ENCODE assay signal across 20 mouse cellular contexts in genomic region chr13:99937741-99938140, GRCm38 (mm10). TPM values are rescaled to one million over a fixed set of nuclear protein-coding genes. Genes with fewer than 3 reads are reported as not detected.
A peak's percentile ranks its signal among the peaks of the same experiment; 100 is the strongest.
DNase-seq lines count a peak whose midpoint lies in the region; ATAC-seq and TF ChIP-seq lines count a peak whose summit lies in the region.
"Had no signal": no experiment of that assay in that cellular context is flagged by ENCODE, and none has a peak within 500 bp of the region (broad histone marks: within the 10 kb centered on the region; RNA-seq: fewer than 3 reads in every experiment).

No protein-coding gene starts in this region.

- no peaks in the 10 kb centered on the region for H3K9me3 ChIP-seq in midbrain, embryonic 12.5 days
- no peaks in the 10 kb centered on the region for H3K9me3 ChIP-seq in midbrain, embryonic 11.5 days (ENCODE audit: control insufficient read depth, low read length)
- no peaks in the 10 kb centered on the region for H3K9me3 ChIP-seq in hindbrain, embryonic 14.5 days (ENCODE audit: control insufficient read depth, low read length)
- H3K9me3 ChIP-seq: embryonic facial prominence, embryonic 15.5 days; G1E; limb, embryonic 12.5 days; liver, embryonic 13.5 days had no signal

- no peaks in the 10 kb centered on the region for H3K36me3 ChIP-seq in midbrain, embryonic 12.5 days
- no peaks in the 10 kb centered on the region for H3K36me3 ChIP-seq in midbrain, embryonic 11.5 days (ENCODE audit: control insufficient read depth, insufficient read depth, low read length)
- no peaks in the 10 kb centered on the region for H3K36me3 ChIP-seq in hindbrain, embryonic 14.5 days (replicated peaks; ENCODE audit: control insufficient read depth, insufficient read depth)
- H3K36me3 ChIP-seq: embryonic facial prominence, embryonic 15.5 days; G1E; limb, embryonic 12.5 days; liver, embryonic 13.5 days had no signal

- peaks cover 21% of the 10 kb centered on the region for H3K4me1 ChIP-seq in midbrain, embryonic 12.5 days
- H3K4me1 ChIP-seq in midbrain, embryonic 11.5 days (ENCODE audit: control insufficient read depth, insufficient read depth, low read length): 0 out of 2 replicates have a peak, but pooled peaks cover 2% of the 10 kb centered on the region
- H3K4me1 ChIP-seq in hindbrain, embryonic 14.5 days (replicated peaks; ENCODE audit: control insufficient read depth, insufficient read depth, low read length): peaks cover 21% of the 10 kb centered on the region
- H3K4me1 ChIP-seq in lung, adult 2 months (ENCODE audit: control insufficient read depth, insufficient read depth, low read length): no peaks in the 10 kb centered on the region
- H3K4me1 ChIP-seq: embryonic facial prominence, embryonic 15.5 days; liver, embryonic 13.5 days had no signal

- no peak for DNase-seq in midbrain, embryonic 11.5 days (ENCODE audit: low spot score, missing footprints)
- peak; percentile 93 for DNase-seq in Muller cell, postnatal 12 days (ENCODE audit: inconsistent ontology term)
- DNase-seq in brain, embryonic 14.5 days (ENCODE audit: low read depth): peak; percentile 93
- DNase-seq in hindbrain, embryonic 14.5 days (ENCODE audit: low spot score): peak; percentile 51
- no peak for DNase-seq in embryo, embryonic 10.5 days (ENCODE audit: low spot score)
- DNase-seq in lung, adult 2 months: no peak
- DNase-seq: adrenal gland, postnatal 10 days; cerebellum, adult 11-12 months; gastrocnemius, postnatal 10 days; kidney, adult 2 months; kidney, postnatal 25 days; liver, embryonic 13.5 days; thymus, postnatal 36 days had no signal

- H3K4me2 ChIP-seq in midbrain, embryonic 12.5 days (replicated peaks): no peak overlapping the region
- no peak overlapping the region for H3K4me2 ChIP-seq in midbrain, embryonic 11.5 days
- no peak overlapping the region for H3K4me2 ChIP-seq in hindbrain, embryonic 14.5 days (replicated peaks)
- H3K4me2 ChIP-seq: embryonic facial prominence, embryonic 15.5 days; limb, embryonic 12.5 days; liver, embryonic 13.5 days had no signal

- TF ChIP-seq CTCF in brain, embryonic 14.5 days (IDR thresholded peaks at IDR 0.05; ENCODE audit: borderline replicate concordance, extremely low read depth, insufficient read depth, insufficient read length): no peak
- TF ChIP-seq CTCF in lung, adult 2 months (IDR thresholded peaks at IDR 0.05; ENCODE audit: insufficient read depth, low read length): no peak

- no peak overlapping the region for H3K4me3 ChIP-seq in midbrain, embryonic 12.5 days
- H3K4me3 ChIP-seq in midbrain, embryonic 11.5 days (ENCODE audit: low read depth, low read length): no peak overlapping the region
- H3K4me3 ChIP-seq in hindbrain, embryonic 14.5 days (replicated peaks; ENCODE audit: low read length): no peak overlapping the region
- no peak overlapping the region for H3K4me3 ChIP-seq in lung, adult 2 months (replicated peaks; ENCODE audit: extremely low read depth, low read depth, low read length)
- H3K4me3 ChIP-seq: embryonic facial prominence, embryonic 15.5 days; left cerebral cortex, adult 2 months; limb, embryonic 12.5 days; liver, embryonic 13.5 days had no signal

- H3K27ac ChIP-seq in midbrain, embryonic 12.5 days (replicated peaks): no peak overlapping the region
- no peak overlapping the region for H3K27ac ChIP-seq in midbrain, embryonic 11.5 days (ENCODE audit: low read depth, low read length)
- peak overlapping the region; percentile 26; the same call in 1 of the 2 replicates for H3K27ac ChIP-seq in hindbrain, embryonic 14.5 days
- H3K27ac ChIP-seq: embryonic facial prominence, embryonic 15.5 days; left cerebral cortex, adult 2 months; limb, embryonic 12.5 days; liver, embryonic 13.5 days had no signal

- peak; percentile 24; the same call in 1 of the 2 replicates for ATAC-seq in midbrain, embryonic 12.5 days (ENCODE audit: low FRiP score, low read depth)
- ATAC-seq in midbrain, embryonic 11.5 days (ENCODE audit: low FRiP score): no peak
- peak; percentile 37; the same call in 1 of the 2 replicates for ATAC-seq in hindbrain, embryonic 14.5 days (ENCODE audit: low FRiP score)
- ATAC-seq: CD4-positive, CD25-positive, alpha-beta regulatory T cell, adult 4 months had no signal

- TF ChIP-seq POLR2A in brain, embryonic 14.5 days (IDR thresholded peaks at IDR 0.05; ENCODE audit: borderline replicate concordance, extremely low read depth, insufficient read depth, insufficient read length, poor library complexity, severe bottlenecking): no peak
- no peak for TF ChIP-seq POLR2A in lung, adult 2 months (IDR thresholded peaks at IDR 0.05; ENCODE audit: borderline replicate concordance, extremely low read depth, low read depth, low read length)

- 50% methylated on average over 3 of the region's 3 CpGs for WGBS in midbrain, embryonic 12.5 days
- WGBS in midbrain, embryonic 11.5 days: 77% methylated on average over 3 of the region's 3 CpGs
- 25% methylated on average over 3 of the region's 3 CpGs for whole genome bisulfite sequencing in hindbrain, embryonic 14.5 days
- WGBS in lung, adult 2 months: 64% methylated on average over 3 of the region's 3 CpGs

- no peak overlapping the region for H3K9ac ChIP-seq in midbrain, embryonic 12.5 days (replicated peaks)
- no peak overlapping the region for H3K9ac ChIP-seq in midbrain, embryonic 11.5 days (ENCODE audit: low read length)
- H3K9ac ChIP-seq in hindbrain, embryonic 14.5 days: no peak overlapping the region
- H3K9ac ChIP-seq: embryonic facial prominence, embryonic 15.5 days; limb, embryonic 12.5 days; liver, embryonic 13.5 days had no signal

- no peaks in the 10 kb centered on the region for H3K27me3 ChIP-seq in midbrain, embryonic 12.5 days
- H3K27me3 ChIP-seq in midbrain, embryonic 11.5 days (ENCODE audit: control insufficient read depth, insufficient read depth, low read length): no peaks in the 10 kb centered on the region
- no peaks in the 10 kb centered on the region for H3K27me3 ChIP-seq in hindbrain, embryonic 14.5 days (ENCODE audit: control insufficient read depth, insufficient read depth, low read length)
- H3K27me3 ChIP-seq: embryonic facial prominence, embryonic 15.5 days; limb, embryonic 12.5 days; liver, embryonic 13.5 days had no signal

RNA-seq across cellular contexts. Expression of gene Cartpt, which starts 36.9 kb away (rescaled TPM):
- 33.1 and 37.3 TPM in 2 replicates for polyA plus RNA-seq in midbrain, embryonic 12.5 days (2016; fragmentation: Nextera tagmentation; extraction: Ambion mirVana)
- polyA plus RNA-seq in midbrain, embryonic 11.5 days (2014; fragmentation: Nextera tagmentation; extraction: Ambion mirVana): 36.2 and 39.3 TPM in 2 replicates
- polyA plus RNA-seq in brain, embryonic 14.5 days (2012; rRNA removed): 4.7 and 7.6 TPM in 2 replicates
- 25.8 and 34.3 TPM in 2 replicates for polyA plus RNA-seq in hindbrain, embryonic 14.5 days (2014; fragmentation: Nextera tagmentation; extraction: Ambion mirVana)
- 0.21 TPM in 1 of 2 replicates, not detected in the other for polyA plus RNA-seq in lung, adult 2 months (2012; rRNA removed)
- polyA plus RNA-seq: CD4-positive, CD25-positive, alpha-beta regulatory T cell, adult 4 months; G1E; heart, postnatal 0 days; kidney, adult 2 months; limb, embryonic 12.5 days; liver, embryonic 13.5 days had no signal

Comparison
In these comparisons a context has a peak if more than half of its experiments do, and no peak if none do; other contexts are left out.
1. DNase-seq: peak in Muller cell, postnatal 12 days (single experiment), brain, embryonic 14.5 days (single experiment) and hindbrain, embryonic 14.5 days (single experiment); none in midbrain, embryonic 11.5 days (single experiment), embryo, embryonic 10.5 days (single experiment) and lung, adult 2 months (single experiment).